Mouse (Mus musculus): ENCODE results near the gene Gse1.

The Gse1 gene

GRCm38 (mm10) chr8:120381865-120382264 is 153.6 kb downstream of the Gse1 start:
- no peak for DNase-seq

GRCm38 (mm10) chr8:120382436-120383203 is 154.4 kb downstream of the Gse1 start:
- DNase-seq = no peak

GRCm38 (mm10) chr8:120383204-120383560 is 154.9 kb downstream of the Gse1 start:
- no peak for DNase-seq

- DNase-seq = no peak
These were observed 155.5 kb downstream of the Gse1 start for GRCm38 (mm10) chr8:120383713-120384112.

- no peak for DNase-seq
These were observed 156.5 kb downstream of the Gse1 start for GRCm38 (mm10) chr8:120384745-120385144.

GRCm38 (mm10) chr8:120388246-120388645 is 160.0 kb downstream of the Gse1 start:
- no peak for DNase-seq

GRCm38 (mm10) chr8:120390598-120390997 is 162.3 kb downstream of the Gse1 start:
- DNase-seq = no peak

GRCm38 (mm10) chr8:120391856-120392255 is 163.6 kb downstream of the Gse1 start:
- no peak for DNase-seq

GRCm38 (mm10) chr8:120393085-120393484 is 164.8 kb downstream of the Gse1 start:
- no peak for DNase-seq

- DNase-seq = no peak
These were observed 165.6 kb downstream of the Gse1 start for GRCm38 (mm10) chr8:120393871-120394275.

GRCm38 (mm10) chr8:120395892-120396291 is 167.6 kb downstream of the Gse1 start:
- DNase-seq = no peak

- no peak for DNase-seq
These were observed 168.5 kb downstream of the Gse1 start for GRCm38 (mm10) chr8:120396756-120397155.

- DNase-seq = no peak
These were observed 169.5 kb downstream of the Gse1 start for GRCm38 (mm10) chr8:120397444-120398411.

- DNase-seq = peak; percentile 46 to 67
These were observed 171.1 kb downstream of the Gse1 start for GRCm38 (mm10) chr8:120399212-120399934.

GRCm38 (mm10) chr8:120401216-120401615 is 173.0 kb downstream of the Gse1 start:
- no peak for DNase-seq

GRCm38 (mm10) chr8:120401712-120402111 is 173.5 kb downstream of the Gse1 start:
- no peak for DNase-seq

- DNase-seq = no peak
These were observed 175.5 kb downstream of the Gse1 start for GRCm38 (mm10) chr8:120403606-120404269.

- DNase-seq = peak; percentile 57 to 58
These were observed 176.4 kb downstream of the Gse1 start for GRCm38 (mm10) chr8:120404609-120405036.

- no peak for DNase-seq
These were observed 177.9 kb downstream of the Gse1 start for GRCm38 (mm10) chr8:120406008-120406632.

GRCm38 (mm10) chr8:120407701-120408240 is 179.5 kb downstream of the Gse1 start:
- DNase-seq = peak; percentile 70 to 78

All from thymus, postnatal 36 days (tissue).